Mouse (Mus musculus): ENCODE data around the gene Medag. TPM values are rescaled to one million over a fixed set of nuclear protein-coding genes. Genes with fewer than 3 reads are reported as not detected.

The Medag gene
- polyA plus RNA-seq, 1 experiment from 2014 or later = 0.35 TPM

GRCm38 (mm10) chr5:149386294-149386850 is 25.2 kb upstream of the Medag start:
- Histone ChIP-seq H3K27ac (no peak overlapping the region), H3K9me3 (replicated peaks) (no peaks in the 10 kb centered on the region), H3K4me1 (peaks cover 11% of the 10 kb centered on the region), H3K4me2 (no peak overlapping the region), H3K9ac (no peak overlapping the region), H3K36me3 (no peaks in the 10 kb centered on the region), H3K4me3 (no peak overlapping the region), H3K27me3 (replicated peaks) (0 out of 2 replicates have a peak, but pooled peaks cover 4% of the 10 kb centered on the region)
- WGBS (ENCODE audit: insufficient replicate concordance) = 21% methylated on average over 5 of the region's 5 CpGs
- ATAC-seq = no peak

- H3K4me1 ChIP-seq = peaks cover 11% of the 10 kb centered on the region; the same call in 1 of the 2 replicates
- ATAC-seq = no peak
- H3K27me3 ChIP-seq (replicated peaks) = 0 out of 2 replicates have a peak, but pooled peaks cover 4% of the 10 kb centered on the region
- H3K9me3 ChIP-seq (replicated peaks) = 0 out of 2 replicates have a peak, but pooled peaks cover 6% of the 10 kb centered on the region
- H3K9ac ChIP-seq = no peak overlapping the region
- no peak overlapping the region for H3K4me2 ChIP-seq
- H3K27ac ChIP-seq = no peak overlapping the region
- no peaks in the 10 kb centered on the region for H3K36me3 ChIP-seq
- WGBS (ENCODE audit: insufficient replicate concordance) = 83% methylated on average over 5 of the region's 5 CpGs
- no peak overlapping the region for H3K4me3 ChIP-seq
Observed at GRCm38 (mm10) chr5:149388947-149389346, 22.6 kb upstream of the Medag start.

DNA sequence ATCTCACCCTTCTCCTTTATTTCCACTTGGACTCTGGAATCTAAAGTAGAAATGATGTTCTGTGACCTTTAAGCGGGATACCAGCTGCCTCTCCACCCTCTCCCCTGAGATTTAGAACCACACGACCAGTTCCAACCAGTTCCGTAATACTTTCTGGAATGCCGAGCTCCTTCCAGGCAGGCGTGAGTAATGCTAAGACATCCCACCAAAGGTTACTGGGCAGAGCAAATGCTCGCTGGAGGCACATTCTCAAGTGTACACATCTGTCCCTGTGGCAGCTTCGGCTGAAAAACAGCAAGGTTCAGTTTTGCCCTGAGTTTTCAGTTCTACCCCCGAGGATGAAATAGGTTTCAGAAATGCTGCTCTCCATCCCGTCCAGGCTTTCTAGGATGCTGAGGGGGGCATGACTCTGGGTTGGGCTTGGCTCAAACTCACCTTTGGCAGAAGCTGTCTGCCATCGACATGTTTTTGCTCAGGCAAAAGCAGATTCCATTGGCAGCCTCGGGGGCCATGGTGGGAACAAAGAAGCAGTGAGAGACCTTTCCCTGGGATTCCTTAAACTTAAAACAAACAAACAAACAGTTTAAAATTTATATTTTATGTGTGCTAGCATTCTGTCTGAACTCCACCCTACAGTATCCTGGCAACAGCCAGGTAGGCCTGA is 21.9 kb upstream of the Medag start:
- H3K36me3 ChIP-seq = no peaks in the 10 kb centered on the region
- H3K4me1 ChIP-seq = peaks cover 11% of the 10 kb centered on the region; the same call in 1 of the 2 replicates
- no peak overlapping the region for H3K4me2 ChIP-seq
- H3K27me3 ChIP-seq (replicated peaks) = 0 out of 2 replicates have a peak, but pooled peaks cover 4% of the 10 kb centered on the region
- no peak overlapping the region for H3K4me3 ChIP-seq
- no peak overlapping the region for H3K27ac ChIP-seq
- ATAC-seq = no peak
- WGBS (ENCODE audit: insufficient replicate concordance) = 68% methylated on average over 11 of the region's 11 CpGs
- no peak overlapping the region for H3K9ac ChIP-seq
- 0 out of 2 replicates have a peak, but pooled peaks cover 6% of the 10 kb centered on the region for H3K9me3 ChIP-seq (replicated peaks)

DNA sequence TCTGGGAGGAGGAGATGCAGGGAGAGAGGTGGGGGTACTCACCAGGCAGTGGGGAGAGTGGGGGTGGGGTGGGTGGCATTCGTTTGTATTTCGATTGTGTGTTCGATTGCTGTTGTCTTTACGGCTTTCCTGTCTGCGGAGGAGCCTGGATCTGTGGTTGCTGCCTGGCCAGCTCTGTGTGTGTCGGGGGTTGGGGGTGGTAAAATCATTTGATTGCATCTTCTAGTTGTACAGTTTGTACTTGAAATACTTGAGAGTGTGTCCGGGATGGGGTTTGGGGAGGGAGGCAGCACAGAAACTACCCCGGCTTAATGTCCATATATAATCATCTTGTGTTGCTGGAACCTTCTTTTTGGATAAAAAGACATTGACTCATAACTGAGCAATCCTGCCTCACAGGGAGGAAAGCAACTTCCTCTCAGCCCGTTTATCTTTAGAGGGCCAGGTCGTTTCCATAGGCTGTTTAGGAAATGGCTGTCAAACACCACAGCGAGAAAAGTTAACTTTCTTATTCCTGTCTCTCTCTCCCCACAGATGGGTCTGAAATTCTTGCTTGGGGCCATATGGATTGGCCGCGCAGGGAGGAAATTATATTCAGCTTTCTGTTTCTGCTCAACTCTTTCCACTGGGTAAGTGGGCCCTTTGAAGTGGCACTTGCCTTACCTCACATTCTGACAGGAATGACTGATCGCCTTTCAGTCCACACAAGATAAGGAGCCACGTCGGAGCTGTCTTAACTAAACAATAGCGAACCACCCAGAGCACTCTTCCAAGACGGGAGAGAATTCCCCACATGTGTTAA is 19.8 kb upstream of the Medag start:
- H3K4me3 ChIP-seq = no peak overlapping the region
- peak overlapping the region; percentile 32 for H3K4me2 ChIP-seq
- H3K36me3 ChIP-seq = no peaks in the 10 kb centered on the region
- 0 out of 2 replicates have a peak, but pooled peaks cover 6% of the 10 kb centered on the region for H3K9me3 ChIP-seq (replicated peaks)
- 0 out of 2 replicates have a peak, but pooled peaks cover 4% of the 10 kb centered on the region for H3K27me3 ChIP-seq (replicated peaks)
- 0 out of 2 replicates have a peak, but pooled peaks have one; percentile 30 for ATAC-seq
- H3K9ac ChIP-seq = no peak overlapping the region
- WGBS (ENCODE audit: insufficient replicate concordance) = 4% methylated on average over 18 of the region's 18 CpGs
- H3K27ac ChIP-seq = peak overlapping the region; percentile 60; the same call in 1 of the 2 replicates
- peaks cover 11% of the 10 kb centered on the region; the same call in 1 of the 2 replicates for H3K4me1 ChIP-seq

GRCm38 (mm10) chr5:149392420-149392988 is 19.0 kb upstream of the Medag start:
- H3K9ac ChIP-seq = no peak overlapping the region
- 0 out of 2 replicates have a peak, but pooled peaks cover 4% of the 10 kb centered on the region for H3K27me3 ChIP-seq (replicated peaks)
- H3K36me3 ChIP-seq = no peaks in the 10 kb centered on the region
- 50% methylated on average over 6 of the region's 6 CpGs for WGBS (ENCODE audit: insufficient replicate concordance)
- H3K4me2 ChIP-seq = peak overlapping the region; percentile 32; the same call in 1 of the 2 replicates
- no peak for ATAC-seq
- H3K9me3 ChIP-seq (replicated peaks) = 0 out of 2 replicates have a peak, but pooled peaks cover 6% of the 10 kb centered on the region
- H3K4me1 ChIP-seq = peaks cover 11% of the 10 kb centered on the region; the same call in 1 of the 2 replicates
- no peak overlapping the region for H3K4me3 ChIP-seq
- peak overlapping the region; percentile 60; the same call in 1 of the 2 replicates for H3K27ac ChIP-seq

DNA sequence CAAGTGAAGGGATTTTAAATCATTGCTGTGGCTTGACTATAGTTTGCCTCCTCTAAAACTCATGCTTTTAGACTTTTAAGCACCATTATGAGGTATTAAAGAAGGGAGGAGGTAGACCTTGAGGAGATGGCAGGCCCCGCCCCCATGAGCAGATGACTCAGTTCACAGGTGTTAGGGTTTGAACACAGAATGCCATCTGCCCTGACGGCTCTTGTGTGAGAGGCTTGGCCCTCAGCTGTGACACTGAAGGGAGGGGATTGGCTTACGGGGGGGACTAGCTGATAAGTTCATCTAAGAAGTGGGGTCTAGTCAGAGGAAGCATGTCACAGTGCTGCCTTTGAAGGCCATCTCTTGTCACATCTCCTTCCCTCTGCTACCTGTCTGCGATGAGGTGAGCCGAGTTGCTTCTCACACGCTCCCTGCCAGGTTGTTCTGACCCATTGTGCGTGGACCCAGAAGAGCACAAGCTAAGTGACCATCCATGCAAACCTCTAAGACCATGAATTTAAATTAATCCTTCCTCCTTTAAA is 10.0 kb upstream of the Medag start:
- no peak overlapping the region for H3K4me3 ChIP-seq
- H3K4me1 ChIP-seq = no peaks in the 10 kb centered on the region
- H3K4me2 ChIP-seq = no peak overlapping the region
- H3K27me3 ChIP-seq (replicated peaks) = no peaks in the 10 kb centered on the region
- peaks cover 15% of the 10 kb centered on the region for H3K9me3 ChIP-seq (replicated peaks)
- no peak overlapping the region for H3K27ac ChIP-seq
- no peaks in the 10 kb centered on the region for H3K36me3 ChIP-seq
- no peak for ATAC-seq
- 73% methylated on average over 7 of the region's 7 CpGs for WGBS (ENCODE audit: insufficient replicate concordance)
- H3K9ac ChIP-seq = no peak overlapping the region

DNA sequence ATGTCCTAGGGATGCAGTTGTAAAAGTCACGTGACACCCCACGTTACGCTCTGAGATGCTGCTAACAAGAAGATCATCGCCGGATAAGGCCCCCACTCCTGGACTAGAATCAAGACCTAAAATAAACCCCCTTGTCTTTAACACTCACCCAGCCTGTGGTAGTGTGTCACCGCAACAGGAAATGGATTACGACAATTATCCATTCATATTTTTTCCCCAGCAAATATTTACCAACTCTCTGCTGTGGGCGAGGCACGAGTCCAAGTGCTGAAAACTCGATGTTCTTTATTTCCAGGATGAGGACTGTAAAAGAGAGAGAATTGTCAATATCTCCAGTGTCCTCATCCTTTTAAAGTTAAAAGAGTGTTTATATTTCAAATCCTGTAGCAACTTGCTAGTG is 9.5 kb upstream of the Medag start:
- no peak for ATAC-seq
- 78% methylated on average over 10 of the region's 10 CpGs for WGBS (ENCODE audit: insufficient replicate concordance)
- Histone ChIP-seq H3K27me3 (replicated peaks) (no peaks in the 10 kb centered on the region), H3K4me3 (no peak overlapping the region), H3K9me3 (replicated peaks) (peaks cover 15% of the 10 kb centered on the region), H3K27ac (no peak overlapping the region), H3K36me3 (no peaks in the 10 kb centered on the region), H3K4me2 (no peak overlapping the region), H3K4me1 (no peaks in the 10 kb centered on the region), H3K9ac (no peak overlapping the region)

DNA sequence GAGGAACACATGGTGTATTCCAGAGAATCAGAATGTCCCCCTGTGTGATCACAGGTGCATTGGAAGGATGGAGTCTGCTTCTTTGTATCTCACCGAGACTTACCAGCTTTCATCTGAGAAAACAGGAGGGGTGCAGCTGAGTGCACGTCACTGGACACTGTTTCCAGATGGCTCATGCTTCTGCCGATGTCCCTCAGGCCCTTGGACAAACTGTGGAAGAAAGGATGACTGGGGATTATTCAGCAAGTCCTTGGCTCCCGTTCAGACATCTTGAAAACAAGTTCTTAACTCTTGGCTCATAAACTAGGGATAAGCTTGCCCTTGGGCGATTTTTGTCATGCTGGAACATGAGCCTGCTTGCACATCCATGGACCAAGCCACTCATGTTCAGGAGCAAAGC is 8.2 kb upstream of the Medag start:
- Histone ChIP-seq H3K4me3 (no peak overlapping the region), H3K27ac (no peak overlapping the region), H3K27me3 (replicated peaks) (no peaks in the 10 kb centered on the region), H3K36me3 (no peaks in the 10 kb centered on the region), H3K9me3 (replicated peaks) (peaks cover 15% of the 10 kb centered on the region), H3K9ac (no peak overlapping the region), H3K4me1 (no peaks in the 10 kb centered on the region), H3K4me2 (no peak overlapping the region)
- WGBS (ENCODE audit: insufficient replicate concordance) = 76% methylated on average over 5 of the region's 5 CpGs
- ATAC-seq = no peak

- Histone ChIP-seq H3K4me3 (no peak overlapping the region), H3K27me3 (replicated peaks) (no peaks in the 10 kb centered on the region), H3K27ac (no peak overlapping the region), H3K9me3 (replicated peaks) (peaks cover 15% of the 10 kb centered on the region), H3K9ac (no peak overlapping the region), H3K36me3 (no peaks in the 10 kb centered on the region), H3K4me2 (no peak overlapping the region), H3K4me1 (no peaks in the 10 kb centered on the region)
- no peak for ATAC-seq
- 69% methylated on average over 5 of the region's 5 CpGs for WGBS (ENCODE audit: insufficient replicate concordance)
Observed at GRCm38 (mm10) chr5:149404710-149405109, 6.8 kb upstream of the Medag start.

DNA sequence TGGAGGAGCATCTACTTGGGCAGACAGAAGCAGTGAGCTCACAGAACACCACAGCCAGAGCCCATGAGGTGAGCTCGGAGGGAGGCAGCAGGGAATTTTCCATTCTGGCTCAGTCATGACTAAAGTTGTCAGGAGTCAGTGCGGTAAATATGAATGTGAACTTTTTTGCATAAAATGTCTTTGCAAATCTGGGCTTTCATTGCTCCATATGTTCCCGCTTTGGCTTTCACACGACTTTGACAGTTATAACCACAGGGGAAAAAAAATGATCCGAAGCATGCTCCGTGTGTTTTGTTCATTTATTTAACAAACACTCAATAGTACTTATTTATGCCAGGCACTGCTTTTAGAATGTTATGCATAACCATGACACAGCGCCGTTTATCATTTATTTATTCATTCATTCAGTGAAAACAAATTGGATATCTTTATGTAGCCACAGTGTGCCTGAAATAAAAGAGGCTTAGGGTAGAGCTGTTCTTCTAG is 4.7 kb upstream of the Medag start:
- no peak for ATAC-seq
- H3K27me3 ChIP-seq (replicated peaks) = peaks cover 10% of the 10 kb centered on the region
- WGBS (ENCODE audit: insufficient replicate concordance) = 79% methylated on average over 8 of the region's 8 CpGs
- H3K9ac ChIP-seq = no peak overlapping the region
- H3K4me3 ChIP-seq = no peak overlapping the region
- no peak overlapping the region for H3K4me2 ChIP-seq
- H3K4me1 ChIP-seq = peaks cover 9% of the 10 kb centered on the region; the same call in 1 of the 2 replicates
- no peaks in the 10 kb centered on the region for H3K36me3 ChIP-seq
- no peak overlapping the region for H3K27ac ChIP-seq
- peaks cover 15% of the 10 kb centered on the region for H3K9me3 ChIP-seq (replicated peaks)

GRCm38 (mm10) chr5:149409502-149409901 is 2.0 kb upstream of the Medag start:
- H3K9ac ChIP-seq = no peak overlapping the region
- H3K27me3 ChIP-seq (replicated peaks) = peaks cover 24% of the 10 kb centered on the region
- no peaks in the 10 kb centered on the region for H3K36me3 ChIP-seq
- WGBS (ENCODE audit: insufficient replicate concordance) = 71% methylated on average over 3 of the region's 3 CpGs
- H3K27ac ChIP-seq = no peak overlapping the region
- H3K9me3 ChIP-seq (replicated peaks) = peaks cover 6% of the 10 kb centered on the region
- no peak overlapping the region for H3K4me3 ChIP-seq
- ATAC-seq = no peak
- H3K4me2 ChIP-seq = no peak overlapping the region
- H3K4me1 ChIP-seq = peaks cover 14% of the 10 kb centered on the region; the same call in 1 of the 2 replicates

Data from liver, embryonic 12.5 days (tissue).